Mouse (Mus musculus) cerebellum, postnatal 10 days (tissue): ENCODE measurements around the gene Ppfia3.

ENCODE experiments used
- DNase-seq, 2 experiments: peaks; one replicate each; pipeline ENCODE4 v3.0.0; 2021; ENCODE audit warnings: mixed read lengths in 2 of 2

Ppfia3 gene

DNA sequence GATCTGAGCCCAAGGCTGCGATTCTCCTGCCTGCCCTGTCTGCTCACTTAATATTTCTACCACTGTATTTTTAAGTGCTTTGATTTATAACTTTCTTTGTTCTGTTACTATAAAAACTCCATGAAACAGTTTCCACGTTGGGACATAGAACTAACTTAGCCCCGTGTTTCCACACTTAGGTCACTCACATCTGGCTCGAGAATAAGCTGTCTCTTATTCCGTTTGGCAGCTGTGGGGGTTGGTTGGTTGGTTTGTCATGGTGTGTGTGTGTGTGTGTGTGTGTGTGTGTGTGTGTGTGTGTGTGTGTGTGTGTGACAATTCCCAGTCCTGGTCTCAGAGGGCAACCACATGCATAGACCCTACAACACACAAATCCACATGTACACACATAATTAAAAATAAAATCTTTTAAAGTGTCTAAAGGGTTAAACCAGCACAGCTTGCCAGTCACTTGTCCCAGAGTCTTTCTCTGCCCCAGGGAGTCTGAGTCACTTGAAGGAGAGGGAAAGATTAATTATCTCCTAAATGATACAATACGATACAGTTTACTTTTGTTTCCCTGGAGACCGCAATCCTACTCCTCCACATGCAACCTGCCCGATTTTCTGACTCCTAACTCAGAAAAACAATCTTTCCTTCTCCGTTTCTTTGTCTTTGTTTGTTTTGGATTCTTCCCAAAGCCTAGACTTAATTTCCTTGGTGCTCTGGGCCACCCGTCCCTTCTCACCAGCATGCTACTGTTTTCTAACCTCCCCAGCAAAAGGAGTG lies 53.9 kb downstream of the Ppfia3 start:
- no peak for DNase-seq

DNA sequence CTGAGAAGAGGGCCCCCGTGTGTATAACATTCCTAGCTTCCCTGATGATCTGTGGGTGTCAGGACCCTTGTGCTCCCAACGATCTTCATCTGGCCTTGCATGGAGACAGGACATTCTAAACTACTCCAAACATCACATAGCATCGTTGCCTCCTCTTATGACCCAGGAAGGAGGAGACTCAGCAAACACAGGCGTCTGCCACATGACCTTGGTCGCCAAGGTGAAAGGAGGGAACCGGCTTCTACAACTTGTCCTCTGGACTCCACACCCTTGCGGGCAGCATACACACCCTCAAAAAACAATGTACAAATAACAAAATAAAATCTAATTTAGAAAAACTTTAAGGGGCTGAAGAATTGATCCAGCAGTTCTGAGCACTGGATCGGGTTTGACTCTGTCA lies 54.8 kb downstream of the Ppfia3 start:
- DNase-seq = no peak

DNA sequence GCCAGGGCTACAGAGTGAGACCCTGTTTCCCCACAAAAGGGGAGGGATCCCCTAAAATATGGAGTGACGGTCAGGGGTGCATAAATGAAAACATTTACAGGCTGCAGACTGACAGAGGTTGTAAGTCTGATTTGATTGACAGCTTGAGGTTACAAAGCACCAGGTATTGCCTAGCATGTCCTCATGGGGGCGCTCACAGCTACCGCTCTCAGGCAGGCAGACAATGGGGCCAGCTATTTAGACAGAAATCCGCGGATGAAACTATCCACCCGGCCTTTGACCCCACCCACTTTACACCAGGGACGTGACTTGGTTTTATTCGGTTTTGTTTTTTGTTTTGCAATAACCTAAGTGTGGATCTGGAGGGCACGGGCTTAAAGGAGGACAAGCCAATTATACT lies 57.4 kb downstream of the Ppfia3 start:
- DNase-seq = peak; percentile 77 to 83

DNA sequence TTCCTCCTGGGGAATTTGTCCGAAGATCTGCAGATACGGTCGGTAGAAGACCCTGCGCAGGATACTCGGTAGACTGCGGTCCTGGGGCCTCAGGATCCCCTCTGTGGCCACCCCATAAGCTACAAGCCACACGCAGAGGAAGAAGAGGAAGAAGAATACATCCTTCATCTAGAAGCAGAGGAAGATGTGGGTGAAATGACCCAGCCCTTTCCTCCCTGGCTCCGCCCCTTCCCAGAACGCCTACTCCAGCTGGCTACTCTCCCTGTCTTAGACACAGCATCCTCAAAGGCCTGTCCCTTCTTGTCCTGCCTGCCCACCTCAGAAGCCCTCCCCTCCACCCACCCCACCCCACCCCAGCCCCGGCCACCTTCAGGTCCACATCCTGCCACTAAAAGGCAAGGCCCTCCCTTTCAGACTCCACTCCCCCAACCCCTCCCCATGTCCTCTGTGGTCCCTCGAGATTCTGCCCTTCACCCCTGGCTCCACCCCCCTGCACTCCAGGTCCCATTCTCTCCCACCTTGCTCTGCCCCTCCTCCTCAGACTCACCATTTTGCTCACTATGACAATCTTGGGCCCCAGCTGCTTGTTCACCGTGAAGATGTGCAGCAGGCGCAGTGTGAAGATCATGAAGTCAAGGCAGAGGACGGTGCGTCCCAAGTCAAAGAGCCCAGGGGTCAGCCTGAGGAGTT lies 58.1 kb downstream of the Ppfia3 start:
- DNase-seq = no peak

DNA sequence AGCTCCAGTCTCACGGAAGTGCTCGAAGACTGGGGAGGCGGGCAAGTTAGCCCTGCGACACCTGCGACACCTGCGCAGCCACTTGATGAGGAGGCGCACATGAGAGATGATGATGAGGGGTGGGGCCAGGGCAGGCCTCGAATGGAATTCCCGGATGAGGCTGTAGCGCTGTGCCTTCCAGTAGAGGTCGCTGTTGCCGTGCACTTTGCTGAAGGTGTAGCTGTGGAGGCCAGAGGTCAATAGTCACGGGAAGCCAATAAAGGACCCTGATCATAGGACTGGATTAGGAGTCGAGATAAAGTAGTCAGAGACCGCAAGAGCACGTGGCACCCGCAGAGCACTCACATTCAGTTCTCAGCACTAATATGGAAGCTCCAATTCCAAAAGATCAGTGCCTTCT lies 61.5 kb downstream of the Ppfia3 start:
- peak; percentile 85 to 90 for DNase-seq

DNA sequence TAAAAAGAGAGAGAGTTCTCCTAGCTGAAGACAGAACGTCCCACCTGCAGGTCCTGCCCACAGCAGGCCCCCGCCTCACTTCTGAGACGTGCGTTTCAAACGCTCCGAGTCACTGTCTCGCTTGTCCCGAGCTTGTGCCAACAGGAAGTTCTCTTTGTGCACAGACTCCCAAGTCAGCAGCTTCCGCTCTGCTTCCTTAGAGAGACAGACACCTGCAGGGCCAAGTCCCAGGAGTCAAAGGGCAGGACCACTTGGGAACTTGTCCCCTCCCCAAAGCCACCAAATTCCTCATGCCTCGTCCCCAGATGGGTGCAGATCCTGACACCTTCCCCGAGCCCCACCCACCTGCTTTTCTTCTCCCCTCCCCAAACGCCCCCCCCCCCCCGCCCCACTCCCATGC lies 62.0 kb downstream of the Ppfia3 start:
- peak; percentile 21 to 24 for DNase-seq

DNA sequence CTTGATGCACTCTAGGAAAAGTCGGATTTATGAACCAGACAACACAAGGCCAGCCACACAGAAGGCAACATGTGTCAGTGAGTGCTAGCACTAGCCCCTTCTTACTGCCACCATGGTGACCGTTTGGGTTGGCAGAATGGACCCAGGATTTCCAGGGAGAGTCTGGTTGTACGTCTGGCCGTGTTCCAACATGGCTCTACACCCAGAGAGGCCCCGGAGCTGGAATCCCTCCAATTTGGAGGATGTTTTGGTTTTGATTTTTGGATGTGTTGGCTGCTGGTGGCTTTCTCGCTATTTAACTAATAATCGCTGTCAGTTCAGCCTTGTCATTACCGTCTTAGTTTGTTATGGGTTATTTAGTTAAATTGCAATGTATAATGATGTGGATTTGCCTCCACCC lies 64.2 kb downstream of the Ppfia3 start:
- peak; percentile 81 to 82 for DNase-seq

DNA sequence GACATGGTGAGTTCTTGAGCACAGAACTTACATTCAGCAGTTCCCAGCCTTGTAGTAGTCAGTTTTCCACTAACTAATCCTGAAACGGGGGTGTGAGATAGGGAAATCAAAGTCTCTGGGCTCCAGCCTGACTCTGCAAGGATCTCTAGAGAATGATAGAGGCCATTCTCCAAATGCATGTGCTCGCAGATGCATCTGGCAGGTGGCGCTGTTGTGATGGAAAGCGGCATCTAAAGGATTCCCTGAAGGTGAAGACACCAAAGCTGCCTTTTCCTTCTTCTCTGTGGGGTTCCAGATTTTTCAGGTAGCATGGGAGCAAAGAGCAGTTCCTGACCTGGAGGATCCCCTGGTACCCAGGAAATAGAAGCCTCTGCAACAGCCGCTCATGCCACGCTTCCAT lies 66.5 kb downstream of the Ppfia3 start:
- DNase-seq = peak; percentile 89 to 90

DNA sequence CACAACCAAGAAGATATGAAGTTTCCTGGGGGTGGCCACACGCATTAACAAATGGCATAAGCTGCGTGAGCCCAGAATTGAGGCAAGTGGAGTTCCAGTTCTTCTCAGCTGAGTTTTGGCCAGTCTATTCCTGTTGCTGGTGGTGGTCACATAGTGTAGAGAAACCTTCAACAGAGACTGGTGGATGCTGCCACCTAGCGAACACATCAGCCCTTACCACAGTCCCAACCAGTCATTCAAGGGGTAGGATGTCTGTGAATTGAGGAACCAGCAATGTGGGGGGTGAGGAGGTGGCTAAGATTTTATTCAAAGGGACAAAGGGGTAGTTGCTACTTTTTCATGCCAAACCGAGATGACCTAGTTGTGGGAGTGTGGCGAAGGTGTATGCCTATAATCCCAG lies 67.1 kb downstream of the Ppfia3 start:
- DNase-seq = peak; percentile 83 to 85

DNA sequence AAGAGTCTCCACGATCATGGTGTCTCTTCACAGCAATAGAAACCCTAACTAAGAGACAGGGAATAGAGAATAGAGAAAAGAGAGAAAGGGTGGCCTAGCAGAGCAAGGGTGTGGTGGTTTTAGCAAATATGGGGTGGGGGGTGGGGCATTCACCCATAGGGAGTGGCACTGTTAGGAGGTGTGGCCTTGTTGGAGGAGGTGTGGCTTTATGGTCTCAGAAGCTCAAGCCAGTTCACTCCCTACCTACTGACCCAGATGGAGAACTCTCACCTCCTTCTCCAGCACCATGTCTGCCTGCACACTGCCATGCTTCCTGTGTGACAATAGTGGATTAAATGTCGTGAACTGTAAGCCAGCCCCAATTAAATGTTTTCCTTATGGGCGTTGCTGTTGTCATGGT lies 69.3 kb downstream of the Ppfia3 start:
- no peak for DNase-seq

DNA sequence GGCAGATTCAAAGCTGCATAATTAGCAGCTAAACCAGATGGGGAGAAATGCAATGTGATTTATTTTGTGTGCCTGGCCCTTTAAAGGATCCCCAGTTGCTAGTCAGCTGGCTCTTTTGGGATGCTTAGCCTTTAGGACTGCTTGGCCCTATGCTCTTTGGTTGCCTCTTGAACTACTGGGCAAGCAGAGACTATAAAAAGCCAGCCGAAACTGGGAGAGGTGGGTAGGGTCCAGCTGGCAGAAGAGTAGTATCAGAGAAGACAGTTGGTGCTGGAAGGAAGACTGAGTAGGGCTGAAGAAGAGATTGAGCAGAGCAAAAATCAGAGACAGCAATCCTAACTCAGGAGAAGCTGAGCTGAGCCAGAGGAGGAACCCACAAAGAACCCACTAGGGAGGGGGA lies 70.2 kb downstream of the Ppfia3 start:
- DNase-seq = no peak
